29 mouse cellular contexts compared by ENCODE assay signal in genomic region chr19:21186656-21187055, GRCm38 (mm10).
"Had no signal": no experiment of that assay in that cellular context is flagged by ENCODE, and none has a peak within 500 bp of the region (broad histone marks: within the 10 kb centered on the region; RNA-seq: fewer than 3 reads in every experiment).

No protein-coding gene starts in this region.

- H3K27ac ChIP-seq: left cerebral cortex, adult 2 months; limb, embryonic 10.5 days; limb, embryonic 12.5 days; limb, embryonic 13.5 days; limb, embryonic 15.5 days; liver, embryonic 12.5 days; liver, embryonic 13.5 days; liver, embryonic 14.5 days; liver, embryonic 15.5 days; macrophage; midbrain, embryonic 12.5 days; midbrain, embryonic 13.5 days; midbrain, embryonic 15.5 days; neural tube, embryonic 12.5 days had no signal

- H3K9ac ChIP-seq: limb, embryonic 12.5 days; limb, embryonic 13.5 days; limb, embryonic 15.5 days; liver, embryonic 12.5 days; liver, embryonic 13.5 days; liver, embryonic 14.5 days; liver, embryonic 15.5 days; liver, postnatal 0 days; midbrain, embryonic 12.5 days; midbrain, embryonic 13.5 days; midbrain, embryonic 15.5 days; neural tube, embryonic 12.5 days had no signal

- H3K27me3 ChIP-seq: limb, embryonic 12.5 days; limb, embryonic 13.5 days; limb, embryonic 15.5 days; liver, embryonic 12.5 days; liver, embryonic 13.5 days; liver, embryonic 15.5 days; megakaryocyte, embryonic 14.5 days; midbrain, embryonic 12.5 days; midbrain, embryonic 13.5 days; midbrain, embryonic 15.5 days; neural tube, embryonic 12.5 days had no signal

- DNase-seq: layer of hippocampus, postnatal 36 days; left cerebral cortex, postnatal 4 days; liver; liver, embryonic 13.5 days; liver, postnatal 0 days; lung, adult 18-20 months; lung, postnatal 10 days; lung, postnatal 14 days; lung, postnatal 36 days; lung, postnatal 4 days; midbrain, embryonic 14.5 days had no signal

- ATAC-seq: liver, embryonic 12.5 days; liver, postnatal 0 days; lung, postnatal 0 days; midbrain, embryonic 13.5 days; midbrain, embryonic 15.5 days; midbrain, embryonic 16.5 days had no signal

- H3K4me2 ChIP-seq: limb, embryonic 12.5 days; limb, embryonic 13.5 days; limb, embryonic 15.5 days; liver, embryonic 11.5 days; liver, embryonic 12.5 days; liver, embryonic 13.5 days; liver, embryonic 15.5 days; midbrain, embryonic 12.5 days; midbrain, embryonic 13.5 days; midbrain, embryonic 15.5 days; neural tube, embryonic 12.5 days had no signal

- H3K4me1 ChIP-seq: limb, embryonic 10.5 days; limb, embryonic 12.5 days; limb, embryonic 13.5 days; limb, embryonic 15.5 days; liver, embryonic 12.5 days; liver, embryonic 13.5 days; liver, embryonic 15.5 days; midbrain, embryonic 12.5 days; midbrain, embryonic 13.5 days; midbrain, embryonic 15.5 days; neural tube, embryonic 12.5 days had no signal

- H3K4me3 ChIP-seq: left cerebral cortex, adult 2 months; limb, embryonic 10.5 days; limb, embryonic 12.5 days; limb, embryonic 13.5 days; limb, embryonic 15.5 days; liver, embryonic 12.5 days; liver, embryonic 13.5 days; liver, embryonic 15.5 days; megakaryocyte, embryonic 14.5 days; midbrain, embryonic 12.5 days; midbrain, embryonic 13.5 days; midbrain, embryonic 15.5 days; myocyte; neural tube, embryonic 12.5 days had no signal

- H3K36me3 ChIP-seq: limb, embryonic 10.5 days; limb, embryonic 12.5 days; limb, embryonic 13.5 days; limb, embryonic 15.5 days; liver, embryonic 12.5 days; liver, embryonic 13.5 days; liver, embryonic 15.5 days; midbrain, embryonic 12.5 days; midbrain, embryonic 13.5 days; midbrain, embryonic 15.5 days; neural tube, embryonic 12.5 days had no signal

- H3K9me3 ChIP-seq: limb, embryonic 10.5 days; limb, embryonic 12.5 days; limb, embryonic 13.5 days; limb, embryonic 15.5 days; liver, embryonic 12.5 days; liver, embryonic 13.5 days; liver, embryonic 15.5 days; midbrain, embryonic 12.5 days; midbrain, embryonic 13.5 days; midbrain, embryonic 15.5 days; neural tube, embryonic 12.5 days had no signal
